Mouse (Mus musculus): Measurements from ENCODE around the gene Tcp11.

Tcp11 gene

GRCm38 (mm10) chr17:28084395-28084905 lies 4.0 kb upstream of the Tcp11 start:
- no peak for DNase-seq (ENCODE audit: low spot score in 2 of 2)

GRCm38 (mm10) chr17:28082863-28083262 lies 2.4 kb upstream of the Tcp11 start:
- DNase-seq (ENCODE audit: low spot score in 2 of 2) = no peak

- DNase-seq (ENCODE audit: low spot score in 2 of 2) = no peak
These were observed 1.4 kb upstream of the Tcp11 start for GRCm38 (mm10) chr17:28081856-28082255.

- DNase-seq (ENCODE audit: low spot score in 2 of 2) = peak in 1 of 2 experiments; percentile 17
These were observed 946 bp upstream of the Tcp11 start for GRCm38 (mm10) chr17:28081385-28081784.

GRCm38 (mm10) chr17:28080817-28081165 lies 352 bp upstream of the Tcp11 start:
- DNase-seq (ENCODE audit: low spot score in 2 of 2) = no peak

- DNase-seq (ENCODE audit: low spot score in 2 of 2) = peak; percentile 59 to 72
These were observed 821 bp downstream of the Tcp11 start for GRCm38 (mm10) chr17:28079618-28080017.

- no peak for DNase-seq (ENCODE audit: low spot score in 2 of 2)
These were observed 2.4 kb downstream of the Tcp11 start for GRCm38 (mm10) chr17:28078028-28078427.

- DNase-seq (ENCODE audit: low spot score in 2 of 2) = no peak
These were observed 6.0 kb downstream of the Tcp11 start for GRCm38 (mm10) chr17:28074486-28074885.

- DNase-seq (ENCODE audit: low spot score in 2 of 2) = no peak
These were observed 7.7 kb downstream of the Tcp11 start for GRCm38 (mm10) chr17:28072730-28073129.

GRCm38 (mm10) chr17:28070256-28070655 lies 10.2 kb downstream of the Tcp11 start:
- no peak for DNase-seq (ENCODE audit: low spot score in 2 of 2)

- DNase-seq (ENCODE audit: low spot score in 2 of 2) = no peak
These were observed 11.0 kb downstream of the Tcp11 start for GRCm38 (mm10) chr17:28069446-28069845.

GRCm38 (mm10) chr17:28067303-28067702 lies 13.1 kb downstream of the Tcp11 start:
- no peak for DNase-seq (ENCODE audit: low spot score in 2 of 2)

GRCm38 (mm10) chr17:28063163-28063562 lies 17.3 kb downstream of the Tcp11 start:
- DNase-seq (ENCODE audit: low spot score in 2 of 2) = no peak

GRCm38 (mm10) chr17:28062710-28063109 lies 17.7 kb downstream of the Tcp11 start:
- no peak for DNase-seq (ENCODE audit: low spot score in 2 of 2)

- no peak for DNase-seq (ENCODE audit: low spot score in 2 of 2)
These were observed 19.0 kb downstream of the Tcp11 start for GRCm38 (mm10) chr17:28061472-28061871.

- DNase-seq (ENCODE audit: low spot score in 2 of 2) = no peak
These were observed 19.8 kb downstream of the Tcp11 start for GRCm38 (mm10) chr17:28060681-28061080.

GRCm38 (mm10) chr17:28058346-28058745 lies 22.1 kb downstream of the Tcp11 start:
- no peak for DNase-seq (ENCODE audit: low spot score in 2 of 2)

- DNase-seq (ENCODE audit: low spot score in 2 of 2) = no peak
These were observed 28.1 kb downstream of the Tcp11 start for GRCm38 (mm10) chr17:28052293-28052863.

GRCm38 (mm10) chr17:28050210-28050609 lies 30.2 kb downstream of the Tcp11 start:
- DNase-seq (ENCODE audit: low spot score in 2 of 2) = no peak

- no peak for DNase-seq (ENCODE audit: low spot score in 2 of 2)
These were observed 32.0 kb downstream of the Tcp11 start for GRCm38 (mm10) chr17:28048425-28048824.

- no peak for DNase-seq (ENCODE audit: low spot score in 2 of 2)
These were observed 32.9 kb downstream of the Tcp11 start for GRCm38 (mm10) chr17:28047520-28047919.

- DNase-seq (ENCODE audit: low spot score in 2 of 2) = no peak
These were observed 33.4 kb downstream of the Tcp11 start for GRCm38 (mm10) chr17:28047017-28047416.

GRCm38 (mm10) chr17:28042299-28042771 lies 38.1 kb downstream of the Tcp11 start:
- no peak for DNase-seq (ENCODE audit: low spot score in 2 of 2)

- DNase-seq (ENCODE audit: low spot score in 2 of 2) = no peak
These were observed 39.1 kb downstream of the Tcp11 start for GRCm38 (mm10) chr17:28041298-28041697.
